Mouse (Mus musculus) lung, postnatal 0 days (tissue): Measurements from ENCODE around the gene Trim23.

ENCODE experiments used
- CTCF ChIP-seq: IDR thresholded peaks from 2 replicates; pipeline ENCODE4 v1.5.1; 2016; ENCODE audit warnings: antibody characterized with exemption, mild to moderate bottlenecking
- EP300 ChIP-seq: IDR thresholded peaks from 2 replicates; pipeline ENCODE4 v1.6.1; 2016; ENCODE audit warnings: antibody characterized with exemption, mild to moderate bottlenecking, control low read depth

DNA sequence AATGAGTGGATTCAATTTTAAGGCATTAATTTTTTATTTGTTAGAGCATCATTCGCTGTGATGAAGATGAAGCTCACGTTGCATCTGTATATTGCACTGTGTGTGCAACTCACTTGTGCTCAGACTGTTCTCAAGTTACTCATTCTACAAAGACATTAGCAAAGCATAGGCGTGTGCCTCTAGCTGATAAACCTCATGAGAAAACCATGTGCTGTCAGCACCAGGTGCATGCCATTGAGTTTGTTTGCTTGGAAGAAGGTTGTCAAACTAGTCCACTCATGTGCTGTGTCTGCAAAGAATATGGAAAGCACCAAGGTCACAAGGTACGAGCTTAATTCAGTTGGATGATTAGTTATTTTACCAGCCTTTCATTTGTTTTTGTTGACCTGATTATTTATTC lies 8.8 kb downstream of the Trim23 start:
- TF ChIP-seq EP300 (no peak), CTCF (no peak)
